Mouse (Mus musculus) cortical plate, adult 2 months (tissue): ENCODE results near the gene 1700056E22Rik.

Experiments
- CTCF ChIP-seq: fragments of 200-500 bp; IDR thresholded peaks from 2 replicates; pipeline ENCODE4 v1.5.1; 2011; ENCODE audit warnings: mild to moderate bottlenecking, control low read depth, low read length; ENCODE audit not compliant: insufficient read depth; ENCODE audit errors: extremely low read depth
- POLR2A ChIP-seq: fragments of 200-500 bp; IDR thresholded peaks from 2 replicates; pipeline ENCODE4 v1.6.1; 2011; ENCODE audit warnings: mild to moderate bottlenecking, low read length, control low read depth; ENCODE audit not compliant: insufficient read depth; ENCODE audit errors: extremely low read depth

GRCm38 (mm10) chr1:184027039-184027438, 7.1 kb downstream of the 1700056E22Rik start:
- TF ChIP-seq POLR2A, result no peak
- no peak for TF ChIP-seq CTCF
